Mouse (Mus musculus) fibroblast of lung, adult 2 months (primary cell): ENCODE results near the gene Gm20822.
"Not testable (repeated sequence)": the region's sequence is repeated elsewhere in the genome, so short reads cannot be mapped to it uniquely, and the experiment has no call there.

Experiments
- DNase-seq: peaks from one replicate; pipeline ENCODE4 v3.0.0-alpha.2; 2011; ENCODE audit warnings: low read depth

Gm20822 gene

GRCm38 (mm10) chrY:15884671-15885070, at the start of gene Gm20822:
TSS of gene Gm20822 (minus strand) at chrY:15884771.
- DNase-seq, result not testable (repeated sequence)
